Mouse (Mus musculus): ENCODE measurements around the gene Mars.

The Mars gene

DNA sequence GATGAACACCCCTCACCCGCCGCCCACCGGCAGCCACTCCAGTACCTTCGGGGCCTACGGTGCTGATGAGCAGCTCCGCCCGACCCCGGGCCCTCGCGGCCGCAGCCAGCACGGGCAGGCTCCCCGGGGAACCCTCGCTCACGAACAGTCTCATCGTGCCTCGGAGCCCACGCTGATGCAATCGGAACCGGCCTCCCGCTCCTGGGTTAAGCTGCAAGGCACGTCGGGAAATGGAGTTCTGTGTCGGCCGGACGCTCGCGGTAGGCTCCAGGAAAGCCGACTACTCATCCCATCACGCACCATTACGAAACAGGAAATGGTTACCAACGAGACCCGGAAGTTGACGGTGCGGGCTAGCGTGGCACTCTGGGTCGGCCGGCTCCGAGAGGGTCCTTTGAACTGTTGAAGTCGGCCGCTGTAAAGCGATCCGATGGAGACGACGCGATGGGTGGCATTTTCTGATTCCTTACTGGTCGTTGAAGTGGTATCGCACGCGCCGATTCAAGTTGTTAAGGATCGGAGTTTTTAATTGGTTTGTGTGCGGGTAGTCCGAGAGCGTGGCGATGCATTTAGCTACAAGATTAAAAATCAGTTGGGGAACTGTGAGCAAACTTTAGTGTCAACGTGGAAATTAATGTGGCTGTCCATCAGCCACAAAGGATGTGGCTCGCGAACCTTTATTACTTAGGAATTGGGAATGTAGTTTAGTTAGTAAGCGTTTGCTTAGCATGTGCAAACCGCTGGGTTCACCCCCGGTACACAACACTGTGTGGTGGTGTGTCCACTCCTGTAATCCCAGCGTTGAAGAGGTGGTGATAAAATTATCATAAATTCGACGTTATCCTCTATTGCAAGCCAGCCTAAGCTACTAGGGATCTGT, at the start of gene Mars:
Gene Mars (minus strand): TSS at position 311 of the 880 bp plus-strand sequence.
- DNase-seq (ENCODE audit: low spot score), result peak; percentile 98

GRCm38 (mm10) chr10:127360714-127361113, 49.1 kb upstream of the Mars start:
- DNase-seq (ENCODE audit: low spot score), result no peak

DNA sequence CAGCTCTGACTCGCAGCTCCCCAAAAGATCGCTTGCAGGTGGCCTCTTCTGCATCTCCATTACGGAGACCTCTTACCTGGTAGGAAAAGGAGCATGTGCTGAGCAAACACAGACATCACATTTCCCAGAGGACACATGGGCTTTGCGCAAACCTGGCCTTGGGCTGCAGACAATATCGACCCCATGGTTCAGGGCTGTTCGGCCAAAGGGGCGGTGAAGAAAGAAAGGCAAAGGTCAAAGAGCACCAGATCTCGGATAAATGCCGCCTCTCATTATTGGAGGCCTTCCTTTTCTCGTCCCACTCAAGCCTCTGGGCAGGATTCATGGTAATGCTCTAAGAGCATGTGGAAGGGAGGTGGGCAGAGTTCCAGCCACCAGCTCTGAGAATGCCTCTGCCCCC, 43.8 kb upstream of the Mars start:
- DNase-seq (ENCODE audit: low spot score), result no peak

DNA sequence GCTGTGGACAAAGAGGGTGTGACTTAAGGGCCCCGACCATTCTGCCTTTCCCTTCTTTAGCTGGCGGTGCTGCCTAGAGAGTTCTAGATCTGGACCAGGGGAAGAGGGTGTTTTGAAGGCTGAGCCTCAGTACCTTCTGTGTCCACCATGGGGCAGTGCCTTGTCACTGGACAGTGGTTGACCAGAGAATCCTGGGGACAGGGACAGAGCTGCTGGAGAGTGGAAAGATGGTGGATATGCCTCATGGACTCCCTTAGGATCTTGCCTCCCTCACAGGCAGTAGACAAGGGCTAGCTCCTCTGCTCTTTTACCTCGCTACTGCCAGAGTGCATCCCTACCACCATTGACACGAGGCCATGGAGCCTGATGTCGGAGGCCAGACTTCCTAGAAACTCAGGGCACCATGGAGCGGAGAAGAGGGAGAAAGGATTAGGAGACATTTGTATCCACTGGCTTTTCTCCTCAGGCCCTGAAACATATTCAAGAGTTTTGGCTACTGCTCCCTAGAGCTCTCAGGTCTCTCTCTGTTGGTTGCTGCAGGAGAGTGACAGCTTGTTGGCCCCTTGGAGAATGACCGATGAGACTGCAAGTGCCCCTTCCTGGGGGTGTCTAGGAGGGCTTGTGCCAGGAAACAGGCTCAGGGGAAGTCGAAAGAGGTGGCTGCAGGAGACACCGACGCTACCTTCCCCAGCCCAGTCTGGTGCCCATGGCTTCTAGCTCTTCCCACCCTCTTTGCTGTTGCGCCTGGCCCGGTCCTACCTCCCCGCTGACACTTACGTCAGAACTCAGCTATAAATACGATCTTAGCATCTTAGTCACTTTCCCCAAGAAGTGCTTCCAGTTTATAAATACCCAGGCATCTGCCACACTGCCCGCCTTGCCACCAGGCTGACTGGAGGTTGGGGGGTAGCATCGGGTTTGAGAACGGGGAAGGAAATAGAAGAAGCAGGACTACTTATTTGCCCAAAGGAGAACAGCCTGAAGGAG, 42.6 kb upstream of the Mars start, which contains the start of gene Inhbe:
Gene Inhbe (minus strand): TSS at position 503 of the 987 bp plus-strand sequence.
- DNase-seq (ENCODE audit: low spot score), result no peak

DNA sequence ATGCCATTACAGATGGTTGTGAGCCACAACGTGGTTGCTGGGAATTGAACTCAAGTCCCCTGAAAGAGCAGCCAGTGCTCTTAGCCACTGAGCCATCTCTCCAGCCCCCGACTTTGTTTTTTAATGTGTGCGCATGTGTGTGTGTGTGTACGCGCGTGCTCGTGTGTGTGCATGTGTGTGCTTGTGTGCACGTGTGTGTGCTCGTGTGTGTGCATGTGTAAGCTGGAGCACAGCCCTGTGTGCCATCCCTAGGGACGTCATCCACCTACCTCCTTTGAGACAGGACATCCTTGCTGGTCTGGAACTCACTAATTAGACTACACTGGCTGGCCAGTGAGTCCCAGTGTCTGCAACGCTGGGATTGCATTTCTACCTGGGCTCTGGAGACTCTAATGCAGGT, 41.2 kb upstream of the Mars start:
- no peak for DNase-seq (ENCODE audit: low spot score)

DNA sequence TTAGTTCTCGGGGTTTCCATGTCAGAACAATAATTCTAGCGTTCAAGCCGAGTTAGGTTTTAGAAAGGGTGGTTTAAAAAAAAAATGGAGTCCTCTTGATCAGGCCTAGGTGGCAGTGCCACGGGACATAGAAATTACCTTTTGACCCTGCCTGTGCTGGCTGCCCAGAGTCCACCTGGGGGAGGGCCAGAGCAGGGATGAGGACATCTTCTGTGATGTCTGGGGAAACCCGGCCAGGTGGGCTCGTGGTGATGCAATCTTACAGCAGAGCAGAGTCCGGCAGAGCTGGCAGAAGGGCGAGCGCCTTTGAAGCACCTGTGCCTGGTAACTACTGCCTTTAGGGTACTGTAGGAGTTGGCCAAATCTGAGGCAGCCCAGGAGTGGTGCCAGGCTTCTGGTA, 40.6 kb upstream of the Mars start:
- no peak for DNase-seq (ENCODE audit: low spot score)

GRCm38 (mm10) chr10:127351719-127352118, 40.1 kb upstream of the Mars start:
- DNase-seq (ENCODE audit: low spot score), result no peak

DNA sequence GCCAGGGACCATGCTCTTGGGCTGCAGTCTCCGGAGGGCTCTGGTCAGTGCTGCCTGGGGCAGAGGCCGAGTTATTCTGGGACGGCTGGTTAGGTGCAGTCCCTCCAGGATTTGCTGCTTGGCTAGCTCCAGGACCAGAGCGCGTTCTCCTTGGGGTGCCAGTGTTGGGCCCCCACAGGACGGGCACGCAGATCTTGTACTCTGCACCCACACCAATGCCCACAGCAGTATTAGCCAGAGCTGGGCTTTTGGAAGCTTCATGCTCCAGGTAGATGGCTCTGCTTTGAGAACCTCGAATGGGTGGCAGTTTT, 39.7 kb upstream of the Mars start:
- DNase-seq (ENCODE audit: low spot score), result no peak

DNA sequence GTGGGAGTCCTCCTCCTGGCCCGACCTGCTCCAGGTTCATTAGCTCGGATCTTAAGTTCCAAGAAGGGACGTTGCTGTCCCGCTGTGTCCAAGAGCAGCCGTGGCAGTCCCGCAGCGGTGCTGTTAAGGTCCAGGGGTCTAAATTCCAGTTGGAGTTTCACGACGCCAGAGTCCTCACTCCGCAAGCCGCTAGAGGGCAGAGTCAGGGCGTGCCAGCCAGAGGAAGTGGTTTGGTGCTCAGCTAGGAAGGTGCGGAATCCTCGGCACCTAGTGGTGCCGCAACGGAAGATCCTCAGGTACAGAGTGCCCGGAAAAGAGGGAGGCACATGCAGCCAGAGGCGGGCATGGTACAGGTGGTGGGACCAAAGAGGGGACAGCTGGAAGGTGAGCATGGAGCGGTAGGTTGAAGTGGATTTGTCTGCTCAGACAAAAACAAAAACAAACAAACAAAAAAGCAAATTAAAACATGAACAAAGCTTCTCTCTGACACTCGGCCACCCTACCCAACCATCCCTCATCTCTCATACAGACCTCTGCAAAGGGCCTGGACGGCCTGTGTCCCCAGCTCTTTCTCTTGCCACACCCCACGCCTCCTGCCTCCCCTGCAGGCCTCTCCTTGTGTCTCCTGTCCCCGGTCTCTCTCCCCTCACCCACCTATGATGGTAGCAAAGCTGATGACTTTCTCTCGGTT, 39.2 kb upstream of the Mars start:
- peak; percentile 64 for DNase-seq (ENCODE audit: low spot score)

DNA sequence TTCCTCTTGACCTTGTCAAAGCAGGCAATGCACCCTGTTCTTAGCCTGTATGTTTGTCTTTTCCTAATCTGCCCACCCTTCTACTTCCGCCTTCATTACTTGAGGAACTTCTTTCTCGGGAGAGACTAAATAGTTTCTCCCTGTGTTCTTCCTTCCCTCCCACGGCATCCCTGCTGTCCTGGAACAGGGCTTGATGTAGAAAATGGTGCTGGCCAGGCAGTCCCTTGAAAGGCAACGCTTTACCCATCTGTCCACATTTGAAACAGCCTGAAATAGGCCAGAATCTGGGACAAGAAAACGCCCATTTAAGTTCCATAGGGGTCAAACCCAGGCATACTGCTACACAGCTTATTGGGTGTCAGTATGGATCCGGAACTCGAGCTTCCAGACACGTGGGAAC, 38.2 kb upstream of the Mars start:
- no peak for DNase-seq (ENCODE audit: low spot score)

DNA sequence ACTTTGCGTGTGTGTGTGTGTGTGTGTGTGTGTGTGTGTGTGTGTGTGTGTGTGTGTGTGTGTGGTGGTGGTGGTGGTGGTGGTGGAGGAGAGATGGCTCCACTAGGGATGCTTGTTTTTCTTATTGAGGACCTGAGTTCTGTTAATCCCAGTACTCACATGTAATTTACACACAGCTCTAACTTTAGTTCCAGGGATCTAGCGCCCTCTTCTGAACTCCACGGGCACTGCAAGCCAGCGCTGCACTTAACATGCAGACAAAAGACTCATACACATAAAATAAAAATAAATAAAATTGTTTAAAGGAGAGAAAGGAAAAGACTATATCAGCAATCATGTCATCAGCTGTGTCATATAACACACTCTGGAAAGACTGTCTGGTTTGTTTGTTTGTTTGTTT, 37.4 kb upstream of the Mars start:
- no peak for DNase-seq (ENCODE audit: low spot score)

GRCm38 (mm10) chr10:127346173-127346572, 34.6 kb upstream of the Mars start:
- DNase-seq (ENCODE audit: low spot score), result no peak

- no peak for DNase-seq (ENCODE audit: low spot score)
These were observed 31.4 kb upstream of the Mars start for GRCm38 (mm10) chr10:127343029-127343428.

GRCm38 (mm10) chr10:127341891-127342639, 30.5 kb upstream of the Mars start, which contains the start of gene Gli1:
Gene Gli1, minus strand, starts transcription at chr10:127341974.
- DNase-seq (ENCODE audit: low spot score), result peak; percentile 87

GRCm38 (mm10) chr10:127341360-127341690, 29.7 kb upstream of the Mars start:
- DNase-seq (ENCODE audit: low spot score), result no peak

DNA sequence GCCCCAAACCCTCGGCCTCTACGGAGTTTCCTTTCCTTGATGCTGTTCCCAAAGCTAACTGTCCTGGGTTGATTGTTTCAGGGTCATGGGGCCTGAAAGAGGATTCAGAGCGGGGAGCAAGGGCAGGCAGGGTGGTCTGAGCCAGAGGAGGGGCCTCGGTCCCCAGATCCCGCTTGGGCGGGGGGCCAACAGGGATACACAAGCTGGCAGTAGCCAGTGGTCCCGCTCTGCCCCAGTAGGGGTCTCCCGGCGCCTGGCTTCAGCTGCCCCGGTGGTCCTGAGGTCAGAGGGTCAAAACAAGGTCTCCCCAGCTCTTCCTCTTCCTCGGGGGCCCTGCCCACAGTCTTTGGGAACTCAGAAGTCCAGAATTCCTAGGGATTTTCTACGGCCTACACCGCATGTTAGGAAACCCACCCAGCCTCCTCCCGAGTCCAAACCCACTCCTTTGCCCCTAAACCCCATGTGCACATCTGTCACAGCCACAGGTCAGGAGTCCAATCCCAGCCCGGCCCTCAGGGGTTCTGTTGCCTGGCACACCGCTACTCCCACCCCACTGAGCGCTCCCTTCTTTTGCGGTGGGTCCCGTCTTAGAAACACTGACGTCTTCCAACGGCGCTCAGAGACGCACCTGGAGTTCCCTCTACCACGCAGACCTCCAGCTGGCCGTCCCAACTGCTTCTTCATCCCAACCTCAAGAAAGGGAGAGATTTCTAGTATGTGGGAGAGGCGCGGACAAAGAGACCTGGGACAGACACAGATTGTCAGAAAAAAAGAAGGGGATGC, 29.2 kb upstream of the Mars start:
- no peak for DNase-seq (ENCODE audit: low spot score)

GRCm38 (mm10) chr10:127339683-127340576, 28.3 kb upstream of the Mars start:
- DNase-seq (ENCODE audit: low spot score), result no peak

DNA sequence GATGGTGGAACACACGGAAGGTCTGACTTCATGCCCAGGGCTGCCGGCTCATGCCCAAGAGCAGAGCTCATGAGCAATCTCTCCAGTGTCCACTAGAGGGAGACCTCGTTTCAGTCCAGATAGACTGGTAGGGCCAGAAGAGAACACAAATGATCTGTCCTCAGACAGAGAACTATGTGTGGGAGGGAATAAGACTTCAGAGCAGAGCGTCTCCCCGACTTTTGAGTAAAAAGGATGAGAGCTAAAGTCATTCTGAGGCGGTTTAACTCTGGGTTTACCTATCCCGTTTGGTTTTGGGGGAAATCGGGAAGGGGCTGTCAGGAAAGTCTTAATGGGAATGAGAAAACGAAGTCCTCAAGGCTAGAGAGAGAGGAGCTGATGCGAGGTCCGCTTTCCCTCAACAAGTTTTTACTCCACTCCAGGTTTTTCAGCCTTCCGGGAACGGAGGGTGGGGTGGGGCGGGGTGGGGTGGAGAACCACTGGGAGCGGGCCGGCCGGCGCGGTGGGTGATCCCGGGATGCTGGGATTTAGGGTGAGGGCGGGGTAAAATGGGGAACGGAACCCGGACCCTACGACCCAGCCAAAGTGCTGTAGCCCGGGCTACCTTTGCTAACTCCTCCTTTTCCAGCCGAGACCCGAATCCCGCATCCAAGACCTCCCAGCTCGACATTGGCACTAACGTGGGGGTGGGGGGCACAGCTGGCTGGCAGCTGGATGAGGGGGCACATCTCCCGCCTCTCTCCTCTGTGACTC, 27.5 kb upstream of the Mars start:
- peak; percentile 93 for DNase-seq (ENCODE audit: low spot score)

DNA sequence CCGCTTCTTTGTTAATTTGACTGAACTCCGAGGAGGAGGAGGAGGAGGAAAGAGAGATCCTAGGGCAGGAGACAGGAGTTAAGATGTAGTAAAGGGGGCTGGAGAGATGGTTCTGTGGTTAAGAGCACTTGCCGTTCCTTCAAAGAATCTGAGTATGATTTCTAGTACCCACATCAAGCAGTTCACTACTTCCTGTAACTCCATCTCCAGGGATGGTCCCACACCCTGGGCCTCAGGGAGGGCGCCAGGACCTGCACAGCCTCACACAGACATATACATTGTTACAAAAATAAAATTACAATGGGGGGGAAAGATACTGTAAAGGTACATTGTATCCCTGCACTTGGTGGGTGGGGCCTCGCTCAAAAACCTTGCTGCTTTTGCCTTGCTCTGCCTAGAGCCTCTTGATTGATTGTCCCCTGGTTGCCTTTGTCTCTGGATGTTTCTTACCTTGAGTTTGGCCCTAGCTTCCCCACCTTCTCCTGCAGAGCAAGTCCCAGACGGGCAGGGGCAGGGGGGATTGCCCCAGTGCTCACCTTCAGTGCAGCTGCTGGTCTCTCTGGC, 26.0 kb upstream of the Mars start:
- no peak for DNase-seq (ENCODE audit: low spot score)
